Mouse (Mus musculus): Measurements from ENCODE around the gene a.

a gene

DNA sequence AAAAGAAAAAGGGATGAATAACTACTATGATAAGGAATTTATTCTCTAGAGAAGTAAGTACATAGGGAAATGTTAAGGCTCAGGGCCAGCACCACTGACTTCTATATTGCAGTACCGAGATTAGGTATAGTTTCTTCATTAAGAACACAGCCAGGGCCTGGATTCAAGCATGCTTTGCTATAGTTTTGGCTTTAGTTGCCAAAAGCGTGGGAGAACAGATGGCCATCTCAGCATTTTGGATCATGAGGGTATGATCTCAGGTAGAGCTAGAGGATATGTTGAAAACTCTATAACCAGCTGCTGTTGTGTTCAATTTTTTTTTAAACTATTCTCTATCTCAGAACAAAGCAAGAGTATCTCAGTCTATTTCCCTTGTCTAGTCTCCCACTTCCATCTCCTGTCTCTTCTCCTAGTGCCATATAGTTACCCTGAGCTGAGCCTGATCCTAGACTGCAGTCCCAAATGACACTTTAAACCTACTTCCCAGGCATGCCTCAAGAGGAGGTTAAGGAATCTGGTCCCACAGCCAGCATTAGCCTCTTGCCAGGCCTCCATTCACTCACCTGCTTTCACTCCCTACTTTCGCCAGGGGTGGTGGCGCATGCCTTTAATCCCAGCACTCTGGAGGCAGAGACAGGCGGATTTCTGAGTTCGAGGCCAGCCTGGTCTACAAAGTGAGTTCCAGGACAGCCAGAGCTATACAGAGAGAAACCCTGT, 43.1 kb downstream of the a start:
- Histone ChIP-seq H3K4me1 (replicated peaks; ENCODE audit: low read depth, low read length) (peaks cover 59% of the 10 kb centered on the region), H3K36me3 (ENCODE audit: insufficient read depth, low read length) (peaks cover 54% of the 10 kb centered on the region), H3K4me3 (replicated peaks; ENCODE audit: low read length) (no peak overlapping the region), H3K27me3 (ENCODE audit: insufficient read depth, low read length) (no peaks in the 10 kb centered on the region), H3K9me3 (ENCODE audit: low read length) (no peaks in the 10 kb centered on the region)
- TF ChIP-seq CTCF (conservative IDR thresholded peaks at IDR 0.05; ENCODE audit: low read length) = no peak
- TF ChIP-seq NANOG (IDR thresholded peaks at IDR 0.05; ENCODE audit: borderline replicate concordance, low read length) = no peak
- no peak for TF ChIP-seq POU5F1 (IDR thresholded peaks at IDR 0.05; ENCODE audit: borderline replicate concordance, low read length)

DNA sequence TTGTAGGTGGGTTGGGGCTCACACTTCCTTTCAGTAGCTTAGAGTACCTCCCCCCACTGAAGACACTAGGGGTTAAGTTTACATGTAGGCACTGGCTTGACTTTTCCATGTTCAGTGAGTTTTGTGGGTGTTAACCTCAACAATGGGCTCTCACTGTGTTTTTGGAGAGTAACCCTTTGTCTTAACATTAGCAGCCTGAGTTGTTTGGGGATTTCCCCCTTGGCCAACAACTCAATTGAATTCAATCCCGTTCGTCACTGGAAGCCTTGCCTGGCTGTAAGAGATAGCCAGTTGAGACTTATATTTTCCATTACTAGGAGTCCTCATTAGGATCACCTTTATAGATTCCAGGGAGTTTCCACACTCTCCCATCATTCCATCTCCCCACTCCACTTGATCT, 45.3 kb downstream of the a start:
- Histone ChIP-seq H3K27me3 (ENCODE audit: insufficient read depth, low read length) (no peaks in the 10 kb centered on the region), H3K9me3 (ENCODE audit: low read length) (no peaks in the 10 kb centered on the region), H3K4me1 (replicated peaks; ENCODE audit: low read depth, low read length) (peaks cover 44% of the 10 kb centered on the region), H3K36me3 (ENCODE audit: insufficient read depth, low read length) (peaks cover 35% of the 10 kb centered on the region), H3K4me3 (replicated peaks; ENCODE audit: low read length) (no peak overlapping the region)
- TF ChIP-seq NANOG (IDR thresholded peaks at IDR 0.05; ENCODE audit: borderline replicate concordance, low read length) (no peak), CTCF (conservative IDR thresholded peaks at IDR 0.05; ENCODE audit: low read length) (no peak), POU5F1 (IDR thresholded peaks at IDR 0.05; ENCODE audit: borderline replicate concordance, low read length) (no peak)

DNA sequence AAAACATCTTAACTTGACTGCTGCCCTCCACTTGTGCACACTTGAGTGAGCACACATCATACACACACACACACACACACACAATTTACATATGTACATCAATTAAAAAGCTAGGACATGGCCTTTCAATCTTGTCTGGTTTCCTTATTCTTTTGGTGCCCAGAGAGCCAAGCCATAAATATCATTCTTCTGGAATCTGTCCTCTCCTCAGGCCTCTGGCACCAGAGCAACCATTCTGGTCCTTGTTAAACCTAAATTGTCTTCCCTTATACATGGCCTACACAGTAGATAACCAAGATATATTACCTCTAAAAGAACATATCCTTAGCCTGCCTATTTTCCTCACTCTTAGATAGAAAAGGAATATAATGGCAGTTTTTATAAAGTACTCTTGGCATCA, 56.9 kb downstream of the a start:
- no peaks in the 10 kb centered on the region for H3K27me3 ChIP-seq (ENCODE audit: insufficient read depth, low read length)
- no peaks in the 10 kb centered on the region for H3K9me3 ChIP-seq (ENCODE audit: low read length)
- peaks cover 50% of the 10 kb centered on the region for H3K36me3 ChIP-seq (ENCODE audit: insufficient read depth, low read length)
- H3K4me1 ChIP-seq (replicated peaks; ENCODE audit: low read depth, low read length) = no peaks in the 10 kb centered on the region
- TF ChIP-seq NANOG (IDR thresholded peaks at IDR 0.05; ENCODE audit: borderline replicate concordance, low read length) = no peak
- TF ChIP-seq POU5F1 (IDR thresholded peaks at IDR 0.05; ENCODE audit: borderline replicate concordance, low read length) = no peak
- no peak for TF ChIP-seq CTCF (conservative IDR thresholded peaks at IDR 0.05; ENCODE audit: low read length)
- H3K4me3 ChIP-seq (replicated peaks; ENCODE audit: low read length) = no peak overlapping the region

GRCm38 (mm10) chr2:154855383-154855782, 64.2 kb downstream of the a start:
- peaks cover 64% of the 10 kb centered on the region for H3K36me3 ChIP-seq (ENCODE audit: insufficient read depth, low read length)
- H3K4me1 ChIP-seq (replicated peaks; ENCODE audit: low read depth, low read length) = peaks cover 15% of the 10 kb centered on the region
- no peak overlapping the region for H3K4me3 ChIP-seq (replicated peaks; ENCODE audit: low read length)
- H3K27me3 ChIP-seq (ENCODE audit: insufficient read depth, low read length) = no peaks in the 10 kb centered on the region
- no peaks in the 10 kb centered on the region for H3K9me3 ChIP-seq (ENCODE audit: low read length)
- TF ChIP-seq CTCF (conservative IDR thresholded peaks at IDR 0.05; ENCODE audit: low read length) (no peak), POU5F1 (IDR thresholded peaks at IDR 0.05; ENCODE audit: borderline replicate concordance, low read length) (no peak), NANOG (IDR thresholded peaks at IDR 0.05; ENCODE audit: borderline replicate concordance, low read length) (no peak)

GRCm38 (mm10) chr2:154863672-154864071, 72.5 kb downstream of the a start:
- peaks cover 30% of the 10 kb centered on the region; the same call in 1 of the 2 replicates for H3K4me1 ChIP-seq (replicated peaks; ENCODE audit: low read depth, low read length)
- peaks cover 99% of the 10 kb centered on the region for H3K36me3 ChIP-seq (ENCODE audit: insufficient read depth, low read length)
- no peak for TF ChIP-seq CTCF (conservative IDR thresholded peaks at IDR 0.05; ENCODE audit: low read length)
- no peak for TF ChIP-seq NANOG (IDR thresholded peaks at IDR 0.05; ENCODE audit: borderline replicate concordance, low read length)
- no peak for TF ChIP-seq POU5F1 (IDR thresholded peaks at IDR 0.05; ENCODE audit: borderline replicate concordance, low read length)
- H3K4me3 ChIP-seq (replicated peaks; ENCODE audit: low read length) = no peak overlapping the region
- no peaks in the 10 kb centered on the region for H3K9me3 ChIP-seq (ENCODE audit: low read length)
- H3K27me3 ChIP-seq (ENCODE audit: insufficient read depth, low read length) = no peaks in the 10 kb centered on the region

- H3K4me1 ChIP-seq (replicated peaks; ENCODE audit: low read depth, low read length) = peaks cover 28% of the 10 kb centered on the region; the same call in 1 of the 2 replicates
- H3K4me3 ChIP-seq (replicated peaks; ENCODE audit: low read length) = no peak overlapping the region
- no peak for TF ChIP-seq POU5F1 (IDR thresholded peaks at IDR 0.05; ENCODE audit: borderline replicate concordance, low read length)
- no peak for TF ChIP-seq NANOG (IDR thresholded peaks at IDR 0.05; ENCODE audit: borderline replicate concordance, low read length)
- no peak for TF ChIP-seq CTCF (conservative IDR thresholded peaks at IDR 0.05; ENCODE audit: low read length)
- H3K27me3 ChIP-seq (ENCODE audit: insufficient read depth, low read length) = no peaks in the 10 kb centered on the region
- H3K36me3 ChIP-seq (ENCODE audit: insufficient read depth, low read length) = peaks cover 98% of the 10 kb centered on the region
- H3K9me3 ChIP-seq (ENCODE audit: low read length) = no peaks in the 10 kb centered on the region
These were observed 74.5 kb downstream of the a start for GRCm38 (mm10) chr2:154865696-154866095.

GRCm38 (mm10) chr2:154868106-154868505, 76.9 kb downstream of the a start:
- TF ChIP-seq POU5F1 (IDR thresholded peaks at IDR 0.05; ENCODE audit: borderline replicate concordance, low read length) (no peak), NANOG (IDR thresholded peaks at IDR 0.05; ENCODE audit: borderline replicate concordance, low read length) (no peak), CTCF (conservative IDR thresholded peaks at IDR 0.05; ENCODE audit: low read length) (no peak)
- Histone ChIP-seq H3K4me1 (replicated peaks; ENCODE audit: low read depth, low read length) (peaks cover 29% of the 10 kb centered on the region; the same call in 1 of the 2 replicates), H3K36me3 (ENCODE audit: insufficient read depth, low read length) (peaks cover 97% of the 10 kb centered on the region), H3K4me3 (replicated peaks; ENCODE audit: low read length) (no peak overlapping the region), H3K9me3 (ENCODE audit: low read length) (no peaks in the 10 kb centered on the region), H3K27me3 (ENCODE audit: insufficient read depth, low read length) (no peaks in the 10 kb centered on the region)

DNA sequence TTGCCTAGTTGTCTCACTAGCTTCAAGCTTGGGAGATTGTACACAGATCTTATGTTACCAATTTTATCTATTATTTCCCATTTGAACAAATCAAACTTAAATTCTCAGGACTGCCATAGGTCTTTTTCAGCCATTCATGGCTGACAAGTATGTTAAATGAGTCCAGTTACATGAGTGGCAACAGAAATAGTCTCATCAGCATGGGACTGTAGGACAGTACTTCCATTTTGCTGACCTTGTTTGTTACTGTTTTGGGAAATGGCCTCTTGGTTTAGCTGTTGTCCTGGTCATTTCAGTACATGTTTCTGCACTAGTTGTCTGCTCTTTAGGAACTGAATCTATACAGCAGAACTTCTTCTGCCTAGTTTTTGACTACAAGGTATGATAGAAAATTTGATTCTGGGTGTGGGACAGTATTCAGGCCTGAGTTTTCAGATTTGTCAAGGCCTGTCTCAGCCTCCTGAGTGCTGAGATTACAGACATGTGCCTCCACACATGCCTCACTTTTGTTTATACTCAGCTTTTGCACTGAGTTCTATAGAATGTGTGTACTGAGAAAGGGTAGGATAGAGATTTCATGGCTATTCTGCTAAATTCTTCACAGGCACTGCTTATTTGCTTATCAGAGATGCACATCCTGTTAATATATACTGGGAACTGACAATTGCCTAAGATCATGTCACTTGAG, 78.9 kb downstream of the a start:
- Histone ChIP-seq H3K9me3 (ENCODE audit: low read length) (no peaks in the 10 kb centered on the region), H3K27me3 (ENCODE audit: insufficient read depth, low read length) (no peaks in the 10 kb centered on the region), H3K4me3 (replicated peaks; ENCODE audit: low read length) (no peak overlapping the region), H3K36me3 (ENCODE audit: insufficient read depth, low read length) (peaks cover 97% of the 10 kb centered on the region), H3K4me1 (replicated peaks; ENCODE audit: low read depth, low read length) (peaks cover 19% of the 10 kb centered on the region; the same call in 1 of the 2 replicates)
- no peak for TF ChIP-seq POU5F1 (IDR thresholded peaks at IDR 0.05; ENCODE audit: borderline replicate concordance, low read length)
- no peak for TF ChIP-seq CTCF (conservative IDR thresholded peaks at IDR 0.05; ENCODE audit: low read length)
- TF ChIP-seq NANOG (IDR thresholded peaks at IDR 0.05; ENCODE audit: borderline replicate concordance, low read length) = no peak

Data from E14TG2a.4 (cell line).